Mouse (Mus musculus) layer of hippocampus, adult 9-11 months (tissue): ENCODE results near the gene Dock11.

Experiments used
- DNase-seq: peaks from one replicate; pipeline ENCODE4 v3.0.0; 2022

Gene Dock11

DNA sequence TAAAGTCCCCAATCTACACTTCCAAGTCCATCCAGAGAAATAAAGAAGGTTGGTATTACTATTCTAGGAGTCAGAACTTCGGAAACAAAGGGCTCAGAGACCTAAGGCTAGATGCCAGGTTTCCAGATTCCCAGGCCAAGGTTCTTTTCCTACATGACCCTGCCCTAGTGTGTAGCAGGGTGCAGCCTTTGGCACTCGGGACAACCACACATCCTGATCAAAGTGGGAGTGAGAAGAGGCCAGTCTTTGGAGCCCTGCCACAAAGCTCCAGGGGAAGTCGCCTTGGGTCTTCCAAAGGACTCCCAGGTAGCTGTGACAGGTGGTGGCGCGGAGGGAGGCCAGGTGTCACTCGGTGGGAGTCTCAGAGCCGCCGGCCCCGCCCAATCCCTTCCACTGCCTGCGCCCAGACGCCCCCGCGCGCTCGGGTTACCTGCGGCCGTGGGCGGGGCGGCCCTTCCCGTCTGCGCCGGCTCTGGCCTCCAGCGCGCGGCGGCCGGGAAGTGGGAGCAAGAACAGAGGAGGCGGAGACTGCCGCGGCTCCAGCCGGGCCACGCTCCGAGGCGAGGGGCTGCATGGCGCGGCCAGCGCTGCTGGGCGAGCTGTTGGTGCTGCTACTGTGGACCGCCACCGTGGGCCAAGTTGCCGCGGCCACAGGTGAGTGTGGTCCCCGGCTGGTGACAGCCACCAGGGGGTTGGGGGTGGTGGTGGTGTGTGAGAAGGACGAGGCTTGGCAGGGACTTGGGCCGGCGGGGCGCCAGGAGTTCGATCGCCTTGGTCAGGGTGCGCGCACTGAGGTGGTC is 223.2 kb downstream of the Dock11 start, which contains the start of gene Il13ra1:
TSS of gene Il13ra1 (plus strand) at position 489 of the 800 bp plus-strand sequence.
- no peak for DNase-seq

DNA sequence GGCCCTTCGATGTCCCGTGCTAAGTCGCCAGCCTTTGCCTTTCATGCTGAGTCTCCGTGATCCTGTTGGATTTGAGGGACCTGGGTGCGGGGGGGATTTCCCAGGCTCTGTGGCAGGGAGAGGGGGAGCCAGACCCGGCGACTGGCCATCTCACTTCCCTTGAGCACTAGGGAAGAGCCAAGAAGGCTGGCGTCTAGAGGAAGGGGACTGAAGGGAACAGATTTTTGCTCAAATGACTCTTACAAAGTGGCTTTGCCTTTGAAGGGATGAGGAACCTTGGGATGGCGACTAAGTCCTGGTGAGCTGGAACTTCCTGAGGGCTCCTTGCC is 223.8 kb downstream of the Dock11 start:
- no peak for DNase-seq

DNA sequence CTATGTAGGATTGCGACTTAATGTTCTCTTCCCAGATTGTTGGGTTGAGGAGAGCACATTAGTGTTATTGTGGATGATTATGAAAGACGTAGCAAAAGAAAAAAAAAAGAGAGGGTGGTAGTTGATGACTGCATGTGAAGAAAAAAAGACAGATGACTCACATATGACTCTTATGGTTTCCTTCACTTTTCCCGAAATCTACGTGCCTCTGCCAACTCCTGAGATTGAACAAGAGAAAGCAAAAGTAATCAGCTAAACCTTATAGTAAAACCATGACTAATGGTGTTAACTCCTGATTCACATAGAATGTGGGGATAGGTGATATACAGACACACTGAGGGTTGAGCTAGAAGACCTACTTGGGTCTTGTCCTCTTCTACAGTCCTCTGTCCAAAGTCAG is 226.5 kb downstream of the Dock11 start:
- DNase-seq, result no peak
